Mouse (Mus musculus) G1E (cell line): ENCODE data around the gene Prame.
"Not testable (repeated sequence)": the region's sequence is repeated elsewhere in the genome, so short reads cannot be mapped to it uniquely, and the experiment has no call there.

Experiments
- CTCF ChIP-seq: IDR thresholded peaks from 2 replicates; pipeline ENCODE4 v1.5.1; 2012; ENCODE audit warnings: low read depth, low read length, inconsistent platforms, mixed read lengths
- TAL1 ChIP-seq: conservative IDR thresholded peaks from 2 replicates; pipeline ENCODE4 v1.6.1; 2012; ENCODE audit warnings: low read depth, low read length, inconsistent platforms, mixed read lengths

DNA sequence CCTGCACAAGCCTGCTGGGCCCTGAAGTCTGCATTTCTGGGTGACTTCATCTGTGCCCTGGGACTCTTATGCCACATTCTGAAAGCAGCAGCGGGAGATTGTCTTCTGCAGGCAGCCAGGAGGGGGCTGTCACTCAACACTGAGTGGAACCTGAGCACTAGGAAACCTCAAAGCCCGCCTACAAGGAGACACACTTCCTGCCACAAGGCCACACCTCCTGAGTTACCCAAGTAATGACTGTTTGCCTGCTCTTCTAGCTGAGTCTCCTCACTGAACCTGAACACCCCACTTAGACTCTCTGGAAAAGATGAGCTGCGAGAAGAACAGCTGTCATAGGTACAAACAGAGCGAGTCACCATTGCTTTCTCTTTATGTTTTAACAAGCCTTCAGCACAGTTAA, 62.6 kb downstream of the Prame start:
- not testable (repeated sequence) for TF ChIP-seq CTCF, TAL1
